Mouse (Mus musculus) mature B cell (primary cell): Measurements from ENCODE around the gene Cox19.
"Not testable (repeated sequence)": the region's sequence is repeated elsewhere in the genome, so short reads cannot be mapped to it uniquely, and the experiment has no call there.

Source experiments
- in situ Hi-C: fragments of 300-500 bp; cut with MboI; formaldehyde crosslinking; loops from 2 replicates; pipeline ENCODE4 v1.14.3; 2019

The Cox19 gene

GRCm38 (mm10) chr5:139351134-139351533 is at the start of gene Cox19:
Gene Cox19, minus strand, starts transcription at chr5:139351418.
- in situ Hi-C loops: no loop called here

DNA sequence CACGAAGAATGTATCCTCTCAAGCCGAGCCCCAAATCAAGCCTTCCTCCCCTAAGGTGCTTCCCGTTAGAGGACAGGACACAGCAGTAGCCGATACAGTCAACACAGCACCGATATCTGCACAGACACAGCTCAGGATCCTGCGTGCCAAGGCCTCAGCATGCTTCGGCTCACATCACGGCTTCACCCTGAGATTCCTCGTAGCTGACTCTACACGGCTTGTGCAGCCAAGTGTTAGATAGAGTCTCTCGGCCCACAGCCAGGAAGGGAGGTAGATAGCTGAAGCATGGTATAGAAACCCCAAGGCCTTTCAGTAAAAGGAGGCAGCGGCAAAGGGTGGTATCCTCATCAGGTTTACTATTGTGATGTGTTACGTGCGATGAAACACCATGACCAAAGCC is 48.8 kb upstream of the Cox19 start:
- in situ Hi-C loops: no loop called here

- in situ Hi-C loops: no loop called here
Observed at GRCm38 (mm10) chr5:139398786-139399185, 47.6 kb upstream of the Cox19 start.

DNA sequence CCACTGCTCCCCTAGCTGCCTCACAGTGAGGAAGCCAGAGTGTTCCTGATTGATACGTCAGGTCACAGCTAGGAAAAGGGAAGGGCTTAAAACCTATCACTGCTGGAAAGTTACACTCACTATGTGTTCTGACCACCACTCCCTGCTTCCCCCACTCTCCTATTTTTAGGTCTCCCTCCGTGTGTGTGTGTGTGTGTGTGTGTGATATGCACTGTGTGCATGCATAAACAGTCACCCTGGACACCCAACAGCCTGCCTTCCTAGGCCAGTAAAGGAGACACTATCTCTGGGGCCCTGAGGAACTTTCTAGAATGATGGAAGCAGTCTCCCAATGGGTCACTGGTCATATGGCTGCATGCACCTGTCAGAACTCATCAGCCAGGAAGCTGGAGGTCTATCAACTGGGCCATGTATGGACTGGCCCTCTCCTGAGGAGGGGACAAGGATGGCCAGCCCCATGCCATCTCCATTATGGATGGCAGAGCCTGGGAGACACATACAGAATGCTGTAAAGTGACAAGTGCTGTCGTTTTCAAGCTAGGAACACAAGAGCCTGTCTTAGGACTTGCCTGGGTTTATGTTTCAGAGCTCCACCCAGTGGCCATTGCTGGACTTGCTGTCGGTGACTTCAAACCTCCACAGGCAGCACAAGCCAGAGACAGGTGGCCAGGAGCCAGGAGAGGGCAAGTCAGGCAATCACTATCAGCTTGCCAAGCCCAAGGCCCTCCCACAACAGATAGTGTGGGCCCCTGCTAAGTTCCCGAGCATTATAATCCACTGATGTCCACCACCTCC is 46.9 kb upstream of the Cox19 start:
- in situ Hi-C loops: no loop called here

DNA sequence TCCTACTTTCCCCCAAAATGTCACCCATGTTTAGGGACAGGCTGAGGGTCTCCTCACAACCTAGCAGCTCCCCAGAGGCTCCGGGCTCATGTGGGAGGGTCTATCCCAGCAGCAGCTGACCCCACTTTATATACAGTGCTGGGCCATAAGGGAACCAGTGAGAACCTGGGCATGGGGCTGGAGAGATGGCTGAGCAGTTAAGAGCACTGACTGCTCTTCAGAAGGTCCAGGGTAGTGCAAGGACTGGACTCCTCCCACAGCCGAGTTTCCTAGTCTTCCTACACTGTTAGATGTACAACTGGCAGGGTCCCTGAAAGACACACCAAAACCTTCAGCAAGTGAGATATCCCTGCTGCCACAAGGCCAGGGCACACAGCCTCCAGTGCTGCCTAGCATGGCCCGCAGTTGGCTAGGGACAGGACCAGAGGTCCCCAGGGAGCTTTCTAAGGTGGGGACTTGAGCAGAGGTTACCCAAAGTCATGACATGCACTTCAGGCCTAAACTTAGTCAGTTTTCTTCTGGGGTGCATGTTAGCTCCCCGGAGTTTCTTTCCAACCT is 46.2 kb upstream of the Cox19 start:
- in situ Hi-C loops: no loop called here

DNA sequence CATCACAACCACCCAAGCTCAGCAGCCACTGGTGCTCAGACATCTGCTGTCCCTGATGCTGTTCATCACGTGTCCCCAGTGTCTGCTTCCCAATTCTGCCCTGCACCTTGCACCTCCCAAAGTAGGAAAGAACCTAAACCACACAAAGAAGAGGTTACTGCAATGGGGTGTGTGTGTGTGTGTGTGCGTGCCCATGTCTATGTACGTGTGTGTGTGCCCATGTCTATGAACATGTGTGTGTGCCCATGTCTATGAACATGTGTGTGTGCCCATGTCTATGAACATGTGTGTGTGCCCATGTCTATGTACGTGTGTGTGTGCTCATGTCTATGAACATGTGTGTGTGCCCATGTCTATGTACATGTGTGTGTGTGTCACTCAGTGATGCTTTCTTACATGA is 44.3 kb upstream of the Cox19 start:
- in situ Hi-C loops: no loop called here

DNA sequence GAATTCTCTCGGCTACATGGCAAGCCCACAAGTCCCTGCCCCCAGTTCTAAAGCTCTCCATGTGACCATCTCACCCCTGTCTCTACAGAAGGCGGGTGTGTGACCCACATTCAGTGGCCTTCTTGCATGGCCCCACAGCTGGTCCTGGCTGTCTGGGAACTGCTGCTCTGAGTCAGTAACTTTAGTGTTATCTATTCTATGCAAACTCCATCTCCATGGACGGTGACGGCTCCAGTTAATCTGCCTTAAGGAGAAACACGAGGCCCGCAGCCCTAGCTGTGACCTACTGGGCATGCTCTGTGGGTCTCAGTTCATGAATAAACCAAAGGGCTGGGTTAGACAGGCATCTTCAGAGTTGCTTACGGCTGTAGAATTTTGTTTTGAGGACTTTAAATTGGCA is 43.2 kb upstream of the Cox19 start:
- in situ Hi-C loops: no loop called here

DNA sequence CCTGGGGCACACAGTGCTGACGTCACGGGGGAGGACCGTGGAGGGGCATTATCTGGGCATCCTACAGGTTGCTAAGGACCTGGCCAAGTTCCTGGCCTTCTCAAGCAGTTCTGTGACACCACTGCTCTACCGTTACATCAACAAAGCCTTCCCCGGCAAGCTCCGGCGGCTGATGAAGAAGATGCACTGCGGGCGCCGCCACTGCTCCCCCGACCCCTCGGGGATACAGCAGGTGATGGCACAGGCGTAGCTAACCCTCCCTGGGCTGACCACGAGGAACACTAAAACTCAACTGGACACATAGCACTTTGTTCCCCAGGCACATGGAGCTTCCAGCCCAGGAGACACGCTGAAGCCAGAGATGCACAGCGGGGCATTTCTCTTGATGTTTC is 42.0 kb upstream of the Cox19 start:
- in situ Hi-C loops: no loop called here

DNA sequence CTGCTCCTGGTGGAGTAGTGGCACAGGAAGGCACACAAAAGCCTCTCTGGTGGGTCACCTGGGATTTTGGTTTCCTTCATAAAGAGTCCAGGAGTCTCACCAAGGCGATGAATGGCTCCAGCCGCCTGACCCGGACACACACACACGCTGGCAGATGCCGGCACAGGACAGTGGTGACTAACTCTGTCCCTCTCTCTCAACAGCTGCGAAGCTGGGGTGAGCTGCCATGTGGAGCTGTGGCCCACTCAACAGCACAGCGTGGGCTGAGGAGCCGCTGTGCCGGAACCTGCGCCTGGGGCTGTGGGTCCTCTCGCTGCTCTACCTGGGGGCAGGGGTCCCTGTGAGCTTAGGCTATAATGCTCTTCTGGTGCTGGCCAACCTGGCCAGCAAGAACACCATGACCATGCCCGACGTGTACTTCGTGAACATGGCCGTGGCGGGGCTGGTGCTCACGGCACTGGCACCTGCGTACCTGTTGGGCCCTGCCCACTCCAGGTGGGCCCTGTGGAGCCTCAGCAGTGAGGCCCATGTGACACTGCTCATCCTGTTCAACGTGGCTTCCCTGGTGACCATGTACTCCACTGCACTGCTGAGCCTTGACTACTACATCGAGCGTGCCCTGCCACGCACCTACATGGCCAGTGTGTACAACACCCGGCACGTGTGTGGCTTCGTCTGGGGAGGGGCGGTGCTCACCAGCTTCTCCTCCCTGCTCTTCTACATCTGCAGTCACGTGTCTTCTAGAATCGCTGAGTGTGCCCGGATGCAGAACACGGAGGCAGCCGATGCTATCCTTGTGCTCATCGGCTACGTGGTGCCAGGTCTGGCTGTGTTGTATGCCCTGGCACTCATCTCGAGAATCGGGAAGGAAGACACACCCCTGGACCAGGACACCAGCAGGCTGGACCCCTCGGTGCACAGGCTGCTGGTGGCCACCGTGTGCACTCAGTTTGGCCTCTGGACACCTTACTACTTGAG is 41.3 kb upstream of the Cox19 start:
- in situ Hi-C loops: no loop called here

DNA sequence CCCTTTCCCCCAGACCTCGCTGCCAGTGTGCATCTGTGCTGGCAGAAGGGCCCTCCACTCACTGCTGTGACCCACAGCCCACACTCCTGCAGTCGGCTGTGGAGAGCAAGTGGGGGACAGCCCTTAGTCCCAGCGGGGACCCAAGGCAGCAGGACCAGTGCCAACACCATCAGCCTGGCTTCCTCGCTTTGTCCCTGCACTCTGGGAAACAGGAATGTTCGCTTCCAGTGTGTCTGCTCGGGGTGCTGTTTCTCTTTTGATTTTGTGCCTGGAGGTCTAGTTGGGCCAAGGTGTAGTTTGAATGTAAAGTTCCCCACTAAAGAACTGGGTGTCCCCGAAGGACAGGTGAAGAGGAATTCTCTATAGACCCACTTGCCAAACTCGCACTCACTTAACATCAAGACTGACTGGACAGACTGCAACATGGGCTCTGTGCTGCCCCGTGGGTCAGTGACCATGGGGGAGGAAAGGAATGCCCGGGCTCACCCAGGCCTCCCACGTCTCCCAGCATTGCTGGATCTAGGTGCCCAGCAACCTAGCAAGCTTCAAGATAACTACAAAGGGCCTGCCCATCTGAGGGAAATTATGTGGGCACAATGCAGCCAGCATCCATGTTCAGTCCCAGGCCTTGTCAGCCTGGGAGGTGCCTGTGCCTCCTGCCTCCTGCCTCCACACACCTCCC is 40.2 kb upstream of the Cox19 start:
- in situ Hi-C loops: no loop called here

- in situ Hi-C loops: not testable (repeated sequence)
Observed at GRCm38 (mm10) chr5:139390324-139391119, 39.3 kb upstream of the Cox19 start.

DNA sequence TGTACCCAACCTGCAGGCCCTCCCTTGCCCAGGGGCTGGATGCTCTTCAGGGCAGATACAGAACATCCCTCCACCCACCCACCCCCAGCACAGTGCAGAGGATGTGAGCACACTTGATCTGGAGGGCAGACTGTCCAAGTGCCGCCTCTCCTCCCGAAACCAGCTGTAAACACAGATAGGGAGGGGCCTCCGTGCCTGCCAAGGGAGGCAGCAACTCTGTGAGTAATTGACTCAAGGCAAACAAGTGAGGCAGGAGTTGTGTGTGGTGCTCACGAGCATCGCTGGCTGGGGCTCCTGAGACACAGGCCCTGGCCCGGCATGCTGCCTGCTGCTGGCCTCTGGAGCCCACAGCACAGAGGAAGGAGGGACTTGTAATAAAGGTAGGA is 38.5 kb upstream of the Cox19 start:
- in situ Hi-C loops: no loop called here

GRCm38 (mm10) chr5:139388694-139389675 is 37.8 kb upstream of the Cox19 start:
- in situ Hi-C loops: no loop called here

GRCm38 (mm10) chr5:139388195-139388570 is 37.0 kb upstream of the Cox19 start:
- in situ Hi-C loops: no loop called here

- in situ Hi-C loops: no loop called here
Observed at GRCm38 (mm10) chr5:139387329-139388194, 36.3 kb upstream of the Cox19 start.

DNA sequence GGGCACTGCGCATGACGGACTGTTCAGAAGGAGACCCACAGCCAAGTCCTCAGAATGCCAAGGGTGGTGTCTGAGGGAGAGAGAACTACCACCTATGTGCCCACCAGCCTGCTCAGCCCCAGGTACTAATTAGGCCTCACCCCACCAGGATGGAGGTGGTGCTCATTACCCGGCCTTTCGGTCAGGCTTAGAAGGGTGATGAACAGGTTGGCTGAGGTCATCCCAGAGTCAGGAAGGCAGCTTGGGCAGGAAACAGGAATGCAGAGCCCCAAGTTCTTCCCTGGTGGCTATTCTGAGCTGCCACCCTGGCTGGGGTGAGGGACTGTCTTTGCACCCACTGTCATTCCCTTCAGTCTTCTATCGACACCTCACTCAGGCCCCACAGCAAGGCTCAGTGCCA is 34.8 kb upstream of the Cox19 start:
- in situ Hi-C loops: no loop called here

DNA sequence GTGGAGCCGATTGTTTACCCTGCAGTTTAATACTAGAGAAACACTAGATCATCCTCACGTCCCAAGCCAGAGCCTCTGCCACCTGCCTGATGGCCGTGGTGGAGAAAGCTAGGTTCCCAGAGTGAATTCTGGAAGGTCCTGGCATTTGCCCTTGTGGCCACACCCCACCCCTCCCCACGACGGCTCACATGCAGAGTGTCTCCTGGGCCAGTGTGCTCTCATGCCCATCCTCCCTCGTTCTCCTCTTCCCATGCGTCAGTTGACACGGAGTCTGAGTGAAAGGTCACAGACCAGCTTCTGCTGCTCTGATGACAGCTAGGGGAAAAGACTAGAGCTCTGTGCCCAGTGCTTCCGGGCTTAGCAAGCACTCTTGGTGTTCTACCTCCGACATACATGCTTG is 33.3 kb upstream of the Cox19 start:
- in situ Hi-C loops: no loop called here

DNA sequence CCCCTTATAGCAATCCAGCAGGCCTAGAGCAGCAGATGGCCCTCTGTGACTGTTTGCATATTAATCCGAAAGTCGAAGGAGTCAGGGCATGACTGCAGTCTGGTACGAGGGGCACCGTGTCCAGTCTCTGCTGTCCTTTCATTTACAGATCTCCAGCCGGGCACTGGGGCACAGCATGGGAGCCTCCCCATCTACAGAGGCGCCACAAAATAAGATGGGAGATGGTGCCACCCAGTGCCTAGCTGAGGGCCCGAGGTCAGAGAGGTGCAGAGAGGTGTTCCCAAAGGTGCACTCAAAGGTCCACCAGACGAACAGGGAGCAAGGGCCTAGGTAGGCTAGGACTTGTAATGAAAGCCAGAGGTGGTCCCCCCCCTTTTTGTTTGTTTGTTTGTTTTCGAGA is 32.0 kb upstream of the Cox19 start:
- in situ Hi-C loops: no loop called here

DNA sequence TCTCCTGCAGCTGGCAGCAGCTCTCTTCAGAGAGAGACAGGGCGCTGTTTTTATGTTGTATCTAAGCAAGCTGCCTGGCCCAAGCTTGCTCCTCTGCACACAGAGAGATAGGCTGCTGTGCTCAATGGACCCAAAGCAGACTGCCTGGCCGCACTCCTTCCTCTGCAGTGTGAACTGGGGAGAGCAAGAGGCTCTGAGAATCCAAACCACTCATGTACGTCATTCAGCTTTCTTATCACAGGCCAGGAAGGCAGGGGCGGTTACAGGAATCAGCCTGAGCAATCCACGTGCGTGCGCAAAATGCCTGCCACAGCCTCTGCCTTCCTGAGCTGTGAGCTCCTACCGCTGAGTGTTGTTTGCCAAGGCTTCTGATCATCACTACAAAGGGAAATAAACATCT is 31.5 kb upstream of the Cox19 start:
- in situ Hi-C loops: no loop called here
